Mouse (Mus musculus) megakaryocyte-erythroid progenitor cell, adult 5-6 weeks (primary cell): ENCODE data around the gene Prepl. TPM values are rescaled to one million over a fixed set of nuclear protein-coding genes. Genes with fewer than 3 reads are reported as not detected.
A peak's percentile ranks its signal among the peaks of the same experiment; 100 is the strongest.

Experiments
- ATAC-seq: replicated peaks from 2 replicates; pipeline ENCODE4 v1.8.0; 2016; ENCODE audit warnings: mild to moderate bottlenecking, inconsistent platforms; ENCODE audit not compliant: severe bottlenecking, poor library complexity, low FRiP score, low TSS enrichment
- total RNA-seq, 2 experiments: library from RNA; stranded (forward) in 1 of 2; stranded (reverse) in 1 of 2; fragments of 200-1000, 215-1000 nt in 1 of 2; fragments of >200 nt in 1 of 2; fragmentation: Nextera tagmentation in 1 of 2; gene quantifications; 2 replicates each; pipeline ENCODE4 v1.2.3; 2014 to 2017

Prepl gene
- total RNA-seq (2014; fragmentation: Nextera tagmentation) (24.8 and 26.5 TPM in 2 replicates), total RNA-seq (2017) (32.8 and 44.5 TPM in 2 replicates)

DNA sequence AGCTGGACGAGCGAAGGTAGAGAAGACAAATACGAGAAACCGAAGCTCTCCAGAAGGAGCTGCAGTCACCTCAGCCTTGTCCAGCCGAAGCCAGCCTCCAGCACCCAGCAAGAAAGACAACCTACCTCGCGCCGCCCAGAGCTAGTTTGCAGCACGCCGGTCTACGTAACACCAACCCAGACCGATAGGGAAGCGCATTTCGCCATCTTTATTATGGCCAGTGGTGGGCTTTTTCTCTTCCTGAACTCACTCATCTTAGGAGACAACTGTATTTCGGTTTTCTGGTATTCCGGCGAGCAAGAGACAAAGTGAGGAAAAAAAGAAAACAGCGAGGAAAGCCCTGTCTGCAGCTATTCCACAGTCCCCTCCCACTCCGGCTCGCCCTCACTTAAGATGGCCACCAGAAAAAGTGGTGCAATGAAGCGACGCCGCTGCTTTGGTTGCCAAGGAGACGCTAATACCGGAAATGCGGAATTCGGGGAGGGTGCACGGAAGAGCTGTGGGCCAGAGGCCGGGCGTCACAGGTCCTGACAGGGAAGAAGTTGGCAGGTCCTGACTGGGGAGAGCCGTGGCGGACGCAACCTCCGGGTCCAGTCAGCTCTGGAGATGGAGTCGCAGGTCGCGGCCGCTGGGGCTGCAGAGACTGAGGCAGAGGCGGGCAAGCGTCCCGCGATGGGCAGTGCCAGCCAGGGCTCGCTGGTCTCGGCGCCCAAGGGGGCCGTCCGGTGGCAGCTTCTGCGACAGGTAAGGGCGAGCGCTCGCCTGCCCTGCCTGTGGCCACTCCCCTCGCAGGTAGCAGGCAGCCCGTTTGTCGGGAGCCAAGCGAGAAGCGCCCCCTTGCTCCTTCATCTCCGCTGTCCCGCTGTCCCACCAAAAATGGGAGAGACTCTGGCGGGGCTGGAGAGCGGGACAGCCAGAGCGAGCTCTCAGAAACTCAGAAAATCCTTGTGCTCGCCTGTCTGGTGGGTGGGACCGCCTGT lies at the start of gene Prepl, which contains the start of gene Camkmt:
Prepl (minus strand) TSS at position 122 of the 980 bp plus-strand sequence.
Camkmt (plus strand) TSS at position 433 of the 980 bp plus-strand sequence.
- ATAC-seq: peak; percentile 95

DNA sequence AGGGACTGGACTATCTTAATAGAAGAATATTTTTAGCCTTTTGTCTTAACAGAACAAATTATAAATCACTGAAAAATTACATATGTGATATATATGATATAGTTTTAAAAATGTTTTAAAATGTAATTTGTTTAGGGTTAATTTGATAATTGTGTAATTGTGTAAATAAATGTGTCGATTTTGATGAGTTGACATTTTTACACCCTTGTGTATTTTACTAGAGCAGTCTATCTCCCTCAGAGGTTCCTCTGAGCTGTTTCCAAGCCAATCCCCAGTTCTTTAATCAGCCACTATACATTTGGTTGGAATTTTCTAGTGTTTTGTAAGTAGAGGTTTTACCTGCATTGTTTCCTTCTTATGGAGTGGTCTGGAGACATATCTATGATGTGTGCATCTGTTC lies 48.4 kb upstream of the Prepl start:
- ATAC-seq: no peak

DNA sequence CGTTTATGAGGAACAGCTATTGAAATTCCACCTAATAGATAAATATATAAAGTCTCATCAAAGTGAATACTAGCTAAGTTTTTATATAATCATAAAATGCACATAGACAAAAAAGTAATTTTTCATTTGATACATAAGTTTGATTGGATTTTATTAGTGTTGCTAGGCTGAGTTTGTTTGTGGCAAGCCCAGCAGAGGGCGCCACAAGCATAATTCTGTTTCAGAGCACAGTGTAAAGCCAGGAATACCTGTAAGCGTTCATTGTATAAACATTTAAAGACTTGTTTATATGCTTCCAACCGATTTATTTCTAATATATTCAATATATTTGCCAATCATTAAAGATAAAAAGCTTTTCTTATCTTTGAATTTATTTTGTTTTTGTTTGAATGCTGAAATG lies 26.6 kb upstream of the Prepl start:
- ATAC-seq: peak; percentile 70; the same call in 1 of the 2 replicates

DNA sequence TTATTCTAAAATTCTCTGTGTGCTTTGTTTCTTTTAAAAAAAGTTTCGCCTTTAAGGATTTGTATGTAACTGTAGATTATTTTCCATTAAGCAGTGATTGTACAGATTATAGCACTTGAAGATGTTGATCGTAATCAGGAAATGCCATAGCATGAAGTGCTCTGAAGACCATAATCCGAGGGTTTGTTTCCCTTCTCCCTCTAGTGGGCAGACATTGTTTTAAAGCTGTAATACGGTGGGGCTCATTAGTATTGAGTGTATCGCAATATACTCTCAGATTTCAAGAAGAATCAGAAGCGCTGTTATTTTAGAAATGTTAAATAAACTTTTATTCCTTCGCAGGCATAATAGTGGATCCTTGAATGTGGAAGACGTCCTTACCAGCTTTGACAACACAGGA lies 23.4 kb upstream of the Prepl start:
- no peak for ATAC-seq

DNA sequence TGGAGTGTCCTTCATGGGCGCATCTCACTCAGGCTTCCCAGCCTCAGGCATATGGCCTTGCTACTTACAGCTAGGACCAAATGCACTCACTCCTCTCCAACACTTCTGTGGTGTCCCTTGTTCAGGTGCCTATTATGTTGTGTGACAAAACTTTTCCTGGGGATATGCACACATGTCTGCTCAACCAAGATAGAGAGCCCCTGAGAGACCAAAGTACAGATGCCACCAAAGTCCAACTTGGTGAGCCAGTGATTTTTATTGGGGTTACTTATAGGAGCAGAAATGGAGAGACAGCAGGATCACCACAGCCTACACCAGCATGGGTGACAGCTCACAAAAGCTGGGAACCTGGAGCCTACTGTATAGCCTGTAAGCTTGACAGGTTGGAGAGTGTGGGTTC lies 20.6 kb upstream of the Prepl start:
- ATAC-seq: no peak

DNA sequence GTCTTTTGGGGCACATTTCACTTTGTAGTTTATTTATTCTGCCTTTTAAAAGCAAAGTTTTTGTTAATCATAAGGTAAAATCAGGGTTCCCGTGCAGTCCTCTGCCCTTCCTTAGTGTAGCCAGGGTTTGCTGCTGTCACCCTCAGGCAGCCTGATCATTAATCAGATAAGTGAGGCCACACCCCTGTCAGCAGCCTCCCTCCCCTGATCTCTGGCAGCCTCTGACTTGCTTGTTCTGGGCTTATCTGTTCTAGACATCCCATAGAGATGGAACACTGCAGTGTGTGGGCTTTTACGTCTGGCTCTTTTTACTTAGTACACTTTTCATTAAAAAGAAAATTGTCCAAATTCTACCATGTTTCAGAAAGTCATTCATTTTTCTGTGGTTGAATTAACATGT lies 13.3 kb upstream of the Prepl start:
- peak; percentile 99 for ATAC-seq

DNA sequence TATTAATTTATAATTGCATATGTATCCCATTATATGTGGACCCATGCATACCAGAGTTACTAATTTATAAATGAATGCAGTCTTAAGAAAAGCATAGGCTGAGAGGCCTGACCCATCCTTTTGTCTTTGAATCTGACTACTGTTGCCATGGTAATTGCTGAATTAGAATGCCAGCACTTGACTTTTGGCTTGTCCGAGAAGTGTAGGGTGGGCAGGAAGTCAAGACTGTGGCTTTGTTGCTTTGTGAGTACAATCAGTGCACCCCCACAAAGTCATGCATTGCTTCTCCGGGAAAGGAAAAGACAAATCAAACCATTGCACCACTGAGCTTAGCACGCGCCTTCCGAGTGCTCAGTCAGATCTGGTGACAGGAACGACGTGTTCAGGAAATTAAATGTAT lies 11.7 kb upstream of the Prepl start:
- no peak for ATAC-seq

DNA sequence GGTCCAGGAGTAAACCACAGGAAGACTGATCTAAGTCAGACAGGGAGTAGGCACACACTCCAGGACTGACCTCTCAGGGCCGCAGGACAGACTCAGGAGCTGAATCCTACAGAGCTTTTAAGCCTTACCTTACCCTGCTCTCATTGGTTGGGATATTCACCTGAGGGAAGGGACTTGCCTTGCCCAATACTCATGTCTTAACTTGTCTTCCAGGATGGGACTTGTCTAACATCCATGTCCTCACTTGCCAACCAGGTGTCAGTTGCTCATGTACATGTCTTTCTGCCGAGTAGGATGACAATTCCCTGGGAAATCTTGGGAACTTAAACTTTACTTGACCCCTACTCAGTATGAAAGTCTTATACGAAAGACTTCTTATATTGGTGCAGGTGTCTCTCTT lies 10.2 kb upstream of the Prepl start:
- no peak for ATAC-seq

DNA sequence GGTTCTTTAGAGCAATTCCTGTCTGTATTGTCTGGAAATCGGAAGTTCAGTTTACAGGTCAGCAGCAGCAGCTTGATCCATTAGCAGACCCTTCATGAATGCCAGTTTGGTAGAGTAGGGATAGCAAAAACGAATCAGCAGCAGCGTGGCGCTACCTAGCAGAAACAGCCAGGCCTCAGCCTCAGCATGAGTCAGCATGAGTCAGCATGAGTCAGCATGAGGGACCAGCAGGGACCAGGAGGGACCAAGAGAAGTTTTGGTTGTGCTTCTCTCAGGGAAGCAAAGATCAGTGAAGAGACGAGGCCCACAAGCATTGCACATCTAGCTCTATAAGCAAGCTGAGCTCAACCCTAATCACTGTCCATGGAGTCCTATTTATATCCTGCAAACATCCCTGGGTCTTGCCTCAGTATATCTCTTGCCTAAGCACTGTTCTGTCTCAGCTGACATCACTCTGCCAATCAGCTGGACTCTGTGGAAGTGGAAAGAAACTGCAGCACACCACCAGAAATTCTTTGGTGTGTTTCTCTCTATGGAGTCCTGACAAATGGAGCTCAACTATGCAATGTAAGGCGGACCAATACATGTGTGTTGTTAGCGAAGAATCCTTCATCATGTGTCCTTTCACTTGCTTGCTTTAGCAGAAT lies 8.8 kb upstream of the Prepl start:
- no peak for ATAC-seq

DNA sequence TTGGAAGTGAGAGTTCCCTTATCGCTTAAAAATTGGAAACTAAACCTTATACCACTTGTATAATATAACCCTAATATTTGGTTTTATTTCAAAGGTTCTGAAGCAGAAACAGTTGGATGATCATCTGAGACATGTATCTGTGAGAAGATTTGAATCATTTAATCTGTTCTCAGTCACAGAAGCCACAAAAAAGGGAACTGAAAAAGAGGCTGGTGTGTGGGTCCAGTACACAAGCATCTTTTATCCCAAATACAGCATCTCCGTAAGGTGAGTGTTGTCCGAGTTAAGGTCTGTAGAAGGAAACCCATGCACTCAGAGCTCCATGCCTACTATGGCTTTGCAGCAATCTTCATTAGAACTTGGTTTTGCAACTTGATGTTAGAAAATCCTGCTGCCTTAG lies 6.4 kb upstream of the Prepl start:
- no peak for ATAC-seq

DNA sequence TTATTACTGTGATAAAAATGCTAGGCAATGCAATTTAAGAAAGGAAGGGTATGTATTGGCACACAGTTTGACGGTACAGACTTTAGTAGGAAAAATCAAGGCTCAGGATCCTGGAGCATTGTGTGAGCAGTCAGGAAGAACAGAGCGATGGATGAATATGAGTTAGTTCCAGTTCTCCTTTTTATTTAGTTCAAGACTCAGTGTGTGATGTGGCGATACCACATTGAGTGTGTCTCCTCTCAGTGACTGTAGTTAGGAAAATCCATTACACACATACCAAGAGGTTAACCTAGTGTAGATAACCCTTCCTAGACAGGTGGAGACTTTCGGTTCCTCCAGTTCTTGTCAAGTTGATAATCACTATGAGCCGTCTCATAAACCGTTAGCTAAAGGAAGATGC lies 1.7 kb upstream of the Prepl start:
- ATAC-seq: no peak

DNA sequence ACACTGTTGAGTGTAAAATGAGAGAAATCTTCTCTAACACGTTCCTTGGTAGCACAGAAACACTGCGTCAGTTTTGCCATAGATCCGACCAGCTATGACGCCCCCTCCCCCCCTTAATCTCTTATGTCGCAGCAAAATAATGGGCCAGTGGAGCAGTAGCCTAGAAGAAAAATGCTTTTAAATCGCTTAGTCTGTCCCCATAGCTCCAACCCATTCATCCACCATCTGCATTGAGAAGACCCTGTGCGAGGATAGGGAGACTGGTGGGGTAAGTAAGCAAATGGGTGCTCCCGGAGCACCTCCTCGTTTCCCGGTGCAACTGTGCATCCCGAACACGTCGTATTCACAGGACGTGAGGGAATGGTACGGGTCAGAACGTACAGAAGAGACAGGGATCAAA lies 420 bp downstream of the Prepl start:
- peak; percentile 8; the same call in 1 of the 2 replicates for ATAC-seq

DNA sequence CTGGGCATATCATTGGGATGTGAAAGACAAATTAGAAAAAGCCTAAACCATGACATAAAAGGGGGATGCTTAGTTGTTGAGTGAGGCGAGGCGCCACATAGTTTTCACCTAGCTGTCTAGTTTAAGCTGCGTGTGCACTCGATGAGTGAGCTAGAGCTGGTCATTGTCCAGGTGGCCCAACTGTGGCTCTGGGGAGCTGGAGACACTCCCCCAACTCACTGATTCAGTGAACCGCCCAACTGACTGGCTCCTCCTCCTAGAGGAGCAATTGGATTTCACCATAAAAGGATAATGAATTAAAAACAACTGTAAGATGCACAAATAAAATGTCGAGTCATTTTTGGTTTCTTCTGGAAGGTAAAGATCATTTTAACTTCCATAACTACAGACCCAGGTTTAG lies 1.0 kb downstream of the Prepl start:
- no peak; the same call in 1 of the 2 replicates for ATAC-seq

DNA sequence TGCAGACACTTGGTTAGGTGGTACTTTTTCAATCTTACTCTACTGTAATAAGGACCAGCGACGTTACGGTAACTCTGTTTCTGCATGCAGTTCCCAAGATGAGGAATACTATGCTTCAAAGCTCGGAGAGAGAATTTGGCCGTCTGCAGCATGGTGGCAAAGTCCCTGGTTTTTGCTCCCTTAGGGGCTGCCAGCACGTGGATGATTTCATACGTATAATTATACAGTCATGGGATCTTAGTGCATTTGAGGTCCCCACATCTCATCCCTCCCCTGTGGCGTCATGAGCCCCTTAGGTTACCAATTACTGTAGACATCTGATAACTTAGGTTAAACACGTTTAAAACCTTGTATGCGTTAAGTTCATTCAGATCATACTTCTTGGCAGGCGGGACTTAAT lies 1.6 kb downstream of the Prepl start:
- ATAC-seq: no peak

DNA sequence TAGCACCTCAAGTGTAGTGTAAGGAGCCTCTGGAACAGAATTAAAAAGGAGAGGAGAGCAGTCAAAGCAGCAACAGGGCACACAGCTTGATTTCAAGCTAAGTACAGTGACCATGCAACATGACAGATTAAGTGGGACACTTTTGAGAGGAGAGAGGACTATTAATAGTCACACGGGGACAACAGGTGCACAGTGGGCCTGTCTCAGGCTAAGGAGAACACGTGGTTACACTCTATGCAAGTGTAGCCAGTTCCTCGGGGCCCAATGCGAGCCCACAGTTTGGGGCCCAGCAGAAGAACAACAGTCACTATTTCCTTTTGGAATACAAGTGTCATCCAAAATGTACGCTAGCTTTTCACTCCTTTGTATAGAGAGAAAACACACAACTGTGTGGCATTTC lies 2.5 kb downstream of the Prepl start:
- no peak for ATAC-seq

DNA sequence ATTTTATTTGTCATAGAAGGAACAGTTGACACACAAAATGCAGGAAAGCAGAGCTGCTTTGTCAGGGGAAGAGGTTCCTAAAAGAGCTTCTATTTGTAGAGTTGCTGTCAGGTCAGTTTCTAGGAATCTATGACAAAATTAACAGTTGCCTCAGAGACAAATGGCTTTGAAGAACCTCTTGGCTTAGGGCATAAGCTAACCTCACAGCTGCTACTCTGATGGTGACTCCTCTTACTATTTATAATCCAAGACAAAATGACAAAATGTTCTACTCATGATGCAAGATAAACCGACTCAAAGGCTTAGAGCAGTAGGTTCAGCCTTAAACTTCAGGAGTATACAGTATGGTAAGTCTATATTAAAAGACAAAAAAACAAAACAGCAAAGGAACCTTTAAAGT lies 3.5 kb downstream of the Prepl start:
- ATAC-seq: no peak

DNA sequence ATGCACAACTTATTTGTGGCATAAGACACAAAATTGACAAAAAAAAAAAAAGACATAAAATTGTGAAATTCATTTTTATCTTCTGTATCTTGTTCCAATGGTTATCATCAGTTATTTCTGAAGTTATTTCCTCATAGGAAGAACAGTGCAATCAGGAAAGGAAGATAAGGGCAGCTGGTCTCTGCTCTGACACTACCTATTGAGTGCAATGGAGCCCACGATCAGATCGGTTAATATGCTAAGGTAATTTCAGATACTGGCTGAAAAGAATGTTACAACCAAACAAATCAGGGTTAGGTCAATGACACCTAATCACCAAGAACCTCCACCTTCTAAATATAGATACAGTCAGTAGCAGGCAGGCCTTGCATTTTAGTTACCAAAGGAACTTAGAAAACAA lies 4.7 kb downstream of the Prepl start:
- ATAC-seq: no peak

DNA sequence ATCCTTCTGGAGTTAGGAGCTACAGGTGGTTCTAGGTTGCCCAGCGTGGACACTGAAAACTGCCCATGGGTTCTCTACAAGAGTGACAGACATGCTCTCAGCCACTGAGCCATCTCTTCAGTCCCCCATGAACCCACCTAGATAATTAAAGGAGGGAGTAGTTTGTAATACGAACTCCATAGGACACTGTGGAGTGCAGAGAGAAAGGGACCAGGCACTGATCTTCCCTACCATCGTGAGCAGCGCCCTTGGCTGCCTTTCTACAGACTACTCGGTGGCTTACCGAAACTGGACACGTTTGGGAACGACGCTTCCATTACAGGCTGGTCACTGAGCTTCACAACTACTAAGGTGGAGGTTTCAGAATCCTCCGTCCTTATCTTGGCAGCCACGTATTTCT lies 9.3 kb downstream of the Prepl start:
- no peak for ATAC-seq

DNA sequence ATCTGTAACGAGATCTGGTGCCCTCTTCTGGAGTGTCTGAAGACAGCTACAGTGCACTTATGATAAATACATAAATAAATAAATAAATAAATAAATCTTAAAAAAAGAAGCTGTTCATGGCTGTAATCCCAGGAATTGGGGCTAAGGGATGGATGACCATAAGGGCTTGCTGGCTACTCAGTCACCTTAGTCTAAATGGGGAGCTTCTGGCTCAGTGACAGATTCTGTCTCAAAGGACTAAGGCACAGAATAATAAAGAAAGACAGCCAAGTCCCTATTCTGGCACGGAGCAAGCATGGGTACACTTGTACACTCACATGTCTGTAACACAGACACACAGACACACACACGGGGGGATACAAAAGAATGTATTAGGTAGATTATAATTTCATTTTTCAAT lies 10.8 kb downstream of the Prepl start:
- ATAC-seq: no peak

DNA sequence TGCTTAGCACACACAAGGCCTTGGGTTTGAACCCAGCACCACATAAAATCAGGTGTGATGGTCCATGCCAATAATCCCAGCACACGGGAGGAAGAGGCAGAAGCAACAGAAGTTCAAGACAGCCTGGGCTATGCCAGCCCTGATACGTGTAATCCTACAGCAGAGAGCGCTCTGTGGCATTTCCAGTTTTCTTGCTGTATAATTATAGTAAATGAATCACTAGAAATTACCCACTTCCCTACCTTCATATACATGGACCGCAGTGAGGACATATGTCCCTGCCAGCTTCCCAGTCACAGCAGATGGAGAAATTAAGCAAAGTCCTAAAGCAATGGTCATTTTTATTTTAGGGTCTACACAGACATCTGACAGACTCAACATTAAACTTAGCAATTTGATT lies 16.0 kb downstream of the Prepl start:
- ATAC-seq: no peak

DNA sequence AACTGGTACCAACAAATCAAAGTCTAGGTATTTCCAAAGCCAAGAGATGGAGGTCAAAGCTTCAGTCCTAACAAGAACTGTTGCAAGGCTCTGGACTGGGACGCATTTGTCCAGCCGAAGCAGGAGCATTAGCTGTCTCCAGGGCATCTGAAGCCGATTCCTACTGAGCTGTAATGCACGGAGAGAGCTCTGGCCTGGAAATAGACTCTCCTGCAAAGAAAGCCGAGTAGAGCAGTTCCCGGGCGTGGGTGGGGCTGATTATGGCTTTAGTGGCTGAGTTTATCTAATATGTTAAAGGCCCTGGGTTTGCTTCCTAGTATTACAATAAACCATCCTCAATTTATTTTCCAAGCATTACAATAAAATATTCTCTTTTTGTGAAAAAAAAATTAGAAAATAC lies 16.8 kb downstream of the Prepl start:
- no peak for ATAC-seq
